Mouse (Mus musculus) liver, adult 10 weeks (tissue): ENCODE measurements around the gene Apoc4. TPM values are rescaled to one million over a fixed set of nuclear protein-coding genes. Genes with fewer than 3 reads are reported as not detected.

Experiments used
- polyA plus RNA-seq: library from polyadenylated mRNA; stranded (reverse); fragments of 350-450 nt; fragmentation: Illumina TruSeq; extraction: RNeasy Lipid Tissue Mini Kit (QIAGEN cat#74804); gene quantifications from one replicate; pipeline ENCODE4 v1.2.3, GENCODE M21; 2014; ENCODE audit warnings: low read depth, low replicate concordance

Apoc4 gene
- polyA plus RNA-seq, result 123 TPM

DNA sequence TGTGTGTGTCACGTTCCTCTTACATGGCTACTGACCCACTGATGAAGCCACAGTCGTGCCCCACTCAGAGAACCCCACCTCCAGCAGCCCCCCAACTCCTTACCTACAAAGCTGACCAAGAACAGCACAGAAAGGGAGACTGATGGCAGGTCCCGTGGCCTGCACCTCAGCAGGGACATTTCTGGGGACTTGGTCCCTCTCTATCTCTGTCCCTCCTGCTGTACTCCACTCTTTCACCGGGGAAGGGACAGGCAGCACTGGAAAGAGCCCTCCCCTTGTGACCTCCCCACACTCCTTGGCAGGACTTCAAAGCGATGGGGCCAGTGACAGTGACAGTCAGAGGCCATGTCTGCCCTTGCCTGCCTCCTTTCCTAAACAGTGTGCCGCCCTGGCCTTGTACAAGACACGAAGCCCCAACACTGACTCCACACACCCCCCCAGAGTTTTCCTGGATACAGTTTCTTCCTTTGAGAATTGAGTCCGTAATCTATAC is at the start of gene Apoc4, which contains the start of gene Gm44805:
Gene Apoc4, minus strand, starts transcription at position 278 of the 493 bp plus-strand sequence.
Gene Gm44805, minus strand, starts transcription at position 222 of the 493 bp plus-strand sequence.

GRCm38 (mm10) chr7:19715239-19716054 is 34.2 kb upstream of the Apoc4 start, which contains the start of gene Tomm40:
Tomm40 (minus strand) TSS chr7:19715438.

DNA sequence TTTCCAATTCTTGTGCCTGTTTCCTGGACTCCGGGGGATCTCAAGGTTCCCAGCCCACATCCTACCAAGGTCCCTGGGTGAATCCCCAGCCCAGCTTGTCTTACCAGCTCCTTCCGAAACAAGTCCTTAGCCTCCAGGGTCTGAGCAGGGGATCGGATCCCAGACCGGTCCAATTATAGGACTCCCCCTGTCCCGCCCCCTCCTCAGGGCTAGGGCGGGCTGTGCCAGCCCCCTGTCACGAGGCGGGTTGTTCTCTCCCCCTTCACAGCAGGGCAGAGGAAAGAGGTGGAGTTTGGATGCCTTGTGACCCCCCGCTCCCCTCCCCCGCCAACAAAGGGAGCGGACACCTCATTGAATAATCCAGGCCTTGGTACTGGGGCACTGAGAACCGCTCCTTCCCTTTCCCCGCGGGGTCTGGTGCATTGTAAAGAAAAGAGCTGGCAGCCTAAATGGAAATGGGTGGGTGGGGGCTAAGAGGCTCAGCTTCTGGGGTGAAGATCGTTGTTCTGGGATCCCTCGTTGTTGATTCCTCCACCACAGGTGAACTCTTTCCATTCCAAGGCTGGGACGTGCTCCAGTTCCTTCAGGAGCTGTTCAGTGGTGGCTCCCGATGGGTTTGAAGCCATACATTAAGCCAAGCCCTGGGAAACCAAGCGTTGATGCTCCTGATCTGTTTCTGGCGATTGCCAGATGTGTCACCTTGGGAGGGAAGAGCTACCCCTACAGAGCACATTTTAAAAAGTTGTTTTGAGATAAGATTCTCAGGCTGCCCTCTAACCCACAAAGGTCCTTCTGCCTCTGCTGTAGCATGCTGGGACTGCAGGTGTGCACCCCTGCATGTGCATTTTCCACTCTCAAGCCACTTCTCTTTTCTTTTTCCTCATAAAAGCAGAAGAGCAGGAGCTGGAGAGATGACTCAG is 17.9 kb upstream of the Apoc4 start, which contains the start of gene Apoe:
Gene Apoe, minus strand, starts transcription at position 282 of the 920 bp plus-strand sequence.

GRCm38 (mm10) chr7:19691873-19692865 is 10.9 kb upstream of the Apoc4 start, which contains the start of gene Apoc1:
Apoc1 (minus strand) TSS chr7:19692660.

DNA sequence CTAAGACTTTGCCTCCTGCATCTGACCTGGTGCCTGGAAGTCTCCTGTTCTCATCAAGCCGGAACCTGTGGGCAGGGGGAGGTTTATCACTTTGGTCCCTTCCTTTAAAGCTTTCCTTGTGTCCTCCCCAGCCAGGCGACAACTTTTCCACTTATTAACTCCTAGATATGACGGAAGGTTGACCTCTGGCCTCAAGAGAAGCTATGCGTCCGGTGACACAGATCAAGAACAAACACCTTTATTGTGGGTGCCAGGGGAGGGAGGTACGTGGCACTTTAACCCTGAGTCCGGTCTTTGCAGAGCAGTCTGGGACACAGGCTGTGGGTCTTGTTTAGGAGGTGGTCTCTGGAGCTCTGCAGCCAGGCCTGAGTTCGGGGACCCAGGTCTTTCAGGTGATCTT is 3.4 kb downstream of the Apoc4 start, which contains the start of gene Apoc2:
Gene Apoc2, minus strand, starts transcription at position 70 of the 400 bp plus-strand sequence.

GRCm38 (mm10) chr7:19664955-19665841 is 16.1 kb downstream of the Apoc4 start, which contains the start of gene Clptm1:
Clptm1 (minus strand) TSS chr7:19665033.

DNA sequence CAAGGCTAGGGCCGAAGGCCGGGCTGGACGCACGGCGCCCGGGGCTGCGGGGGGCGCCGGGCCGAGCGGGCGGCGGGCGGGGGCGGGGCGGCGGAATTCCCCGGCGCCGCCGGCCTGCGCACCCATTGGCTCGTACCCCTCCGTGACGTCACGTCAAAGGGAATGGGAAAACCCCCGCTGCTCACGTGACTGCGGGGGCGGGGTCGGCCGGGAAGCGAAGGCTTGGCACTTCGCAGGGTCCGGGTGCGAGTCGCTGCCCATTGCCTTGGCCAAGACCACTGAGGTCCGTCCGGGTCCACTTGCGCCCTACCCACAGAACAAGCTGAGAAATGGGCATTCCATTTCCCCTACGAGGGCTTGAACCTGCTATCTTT is 51.9 kb downstream of the Apoc4 start, which contains the start of gene Relb:
Gene Relb, minus strand, starts transcription at position 78 of the 374 bp plus-strand sequence.

Other genes with a start within 250 kb of the Apoc4 start
- gene Mark4, start 222.7 kb downstream of the Apoc4 start, polyA plus RNA-seq, result 0.82 TPM
- 0.34 TPM for gene Exoc3l2, start 218.1 kb downstream of the Apoc4 start, polyA plus RNA-seq
- 1.6 TPM for gene Bloc1s3, start 173.1 kb downstream of the Apoc4 start, polyA plus RNA-seq
- gene Trappc6a, start 173.1 kb downstream of the Apoc4 start, polyA plus RNA-seq, result not detected
- gene Nkpd1, start 163.6 kb downstream of the Apoc4 start, polyA plus RNA-seq, result not detected
- gene Ppp1r37, start 118.4 kb downstream of the Apoc4 start, polyA plus RNA-seq, result 1.3 TPM
- not detected for gene Zfp296, start 104.2 kb downstream of the Apoc4 start, polyA plus RNA-seq
- 10.5 TPM for gene Gemin7, start 103.9 kb downstream of the Apoc4 start, polyA plus RNA-seq
- 1.7 TPM for gene Clasrp, start 77.0 kb downstream of the Apoc4 start, polyA plus RNA-seq
- 0.11 TPM for gene Relb, start 52.0 kb downstream of the Apoc4 start, polyA plus RNA-seq
- gene Clptm1, start 16.4 kb downstream of the Apoc4 start, polyA plus RNA-seq, result 20.7 TPM
- 44.8 TPM for gene Apoc2, start 3.5 kb downstream of the Apoc4 start, polyA plus RNA-seq
- gene Gm44805, start 56 bp downstream of the Apoc4 start, polyA plus RNA-seq, result not detected
- gene Apoc1, start 11.2 kb upstream of the Apoc4 start, polyA plus RNA-seq, result 3,872 TPM
- 941 TPM for gene Apoe, start 17.7 kb upstream of the Apoc4 start, polyA plus RNA-seq
- gene Tomm40, start 34.0 kb upstream of the Apoc4 start, polyA plus RNA-seq, result 1.1 TPM
- 2.6 TPM for gene Nectin2, start 69.0 kb upstream of the Apoc4 start, polyA plus RNA-seq
- gene Bcam, start 89.5 kb upstream of the Apoc4 start, polyA plus RNA-seq, result 0.16 TPM
- 2.6 TPM for gene Cblc, start 115.3 kb upstream of the Apoc4 start, polyA plus RNA-seq
- 5.4 TPM for gene Bcl3, start 141.3 kb upstream of the Apoc4 start, polyA plus RNA-seq
- not detected for gene Gm19345, start 170.5 kb upstream of the Apoc4 start, polyA plus RNA-seq
- gene Ceacam16, start 179.8 kb upstream of the Apoc4 start, polyA plus RNA-seq, result not detected
- gene Ceacam19, start 206.5 kb upstream of the Apoc4 start, polyA plus RNA-seq, result not detected
- 7.0 TPM for gene Pvr, start 239.7 kb upstream of the Apoc4 start, polyA plus RNA-seq